Mouse (Mus musculus) ovary, postnatal 10 days (tissue): ENCODE measurements around the gene Tspan10.
A peak's percentile ranks its signal among the peaks of the same experiment; 100 is the strongest.
"Not testable (repeated sequence)": the region's sequence is repeated elsewhere in the genome, so short reads cannot be mapped to it uniquely, and the experiment has no call there.

Source experiments
- DNase-seq: peaks from one replicate; pipeline ENCODE4 v3.0.0; 2022; ENCODE audit warnings: low spot score

Gene Tspan10

DNA sequence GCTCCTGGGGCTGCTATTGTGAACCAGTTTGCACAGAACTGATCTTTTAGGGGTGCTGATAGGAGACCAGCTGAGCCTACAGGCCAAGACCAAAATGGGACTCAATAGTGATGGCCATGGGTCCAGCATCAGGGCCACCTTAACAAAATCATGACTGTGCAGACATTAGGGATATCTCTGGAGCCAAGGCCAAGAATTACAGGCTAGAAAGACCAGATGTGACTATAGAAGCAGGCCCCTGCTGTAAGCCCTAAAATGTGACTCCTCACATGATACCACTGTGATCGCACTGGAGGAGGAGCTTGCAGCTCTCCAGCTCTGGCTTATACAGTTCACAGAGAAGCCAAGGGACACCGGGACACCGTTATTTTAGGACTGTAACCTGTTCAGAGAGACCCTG lies at the start of gene Tspan10:
Tspan10 (plus strand) TSS at position 301 of the 400 bp plus-strand sequence.
- no peak for DNase-seq

DNA sequence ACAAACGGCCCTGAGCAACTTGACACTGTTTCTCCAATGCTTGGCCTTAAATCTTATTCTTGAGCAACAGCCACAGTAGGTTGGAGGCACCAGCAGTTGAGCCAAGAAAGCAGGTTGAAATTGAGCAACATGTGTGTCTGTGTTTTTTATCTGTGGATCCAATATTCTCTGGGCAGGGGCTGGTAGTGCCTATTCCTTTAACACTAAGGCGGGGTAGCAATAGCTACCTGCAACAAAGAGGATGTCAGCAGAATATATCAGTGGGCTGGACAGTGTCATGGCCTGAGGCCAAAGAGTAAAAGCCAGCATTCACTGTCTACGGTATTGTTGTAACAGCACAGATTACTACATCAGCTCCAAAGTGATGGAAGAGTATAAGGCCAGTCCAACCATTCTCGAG lies 46.8 kb upstream of the Tspan10 start:
- DNase-seq = no peak

DNA sequence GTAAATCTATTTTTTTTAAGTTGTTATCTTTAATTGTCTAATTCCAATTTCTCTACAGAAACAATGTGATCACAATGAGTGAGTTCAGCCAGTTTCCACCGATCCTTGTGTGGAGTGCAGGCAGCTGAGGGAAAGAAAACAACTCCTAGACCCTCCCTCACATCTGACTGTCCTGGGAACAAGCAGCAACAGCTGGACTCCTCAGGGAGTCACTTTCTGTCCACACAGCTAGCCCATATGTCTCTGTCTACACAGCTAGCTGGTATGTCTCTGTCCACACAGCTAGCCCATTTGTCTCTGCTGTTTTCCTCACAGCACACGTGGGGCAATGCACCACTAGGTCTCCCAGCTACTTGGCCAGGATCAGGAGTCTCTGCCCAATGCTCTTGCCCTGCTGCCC lies 44.8 kb upstream of the Tspan10 start:
- no peak for DNase-seq

DNA sequence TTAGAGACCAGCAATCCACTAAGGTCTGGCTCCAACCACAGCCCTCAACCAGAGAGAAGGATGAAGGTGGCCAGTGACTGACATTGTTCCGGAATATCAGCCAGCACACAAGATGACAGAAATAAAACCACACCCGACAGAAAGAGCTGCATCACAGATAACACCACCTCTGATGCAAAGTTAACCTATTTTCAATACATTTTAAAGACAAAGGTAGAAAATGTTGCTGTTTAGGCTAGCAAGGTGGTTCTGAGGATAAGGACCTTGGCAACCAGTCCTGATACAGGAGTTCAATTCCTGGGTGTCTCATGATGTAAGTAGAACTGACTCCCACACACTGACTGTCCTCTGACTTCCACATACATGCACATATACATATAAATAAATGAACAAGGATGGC lies 43.1 kb upstream of the Tspan10 start:
- DNase-seq = no peak

DNA sequence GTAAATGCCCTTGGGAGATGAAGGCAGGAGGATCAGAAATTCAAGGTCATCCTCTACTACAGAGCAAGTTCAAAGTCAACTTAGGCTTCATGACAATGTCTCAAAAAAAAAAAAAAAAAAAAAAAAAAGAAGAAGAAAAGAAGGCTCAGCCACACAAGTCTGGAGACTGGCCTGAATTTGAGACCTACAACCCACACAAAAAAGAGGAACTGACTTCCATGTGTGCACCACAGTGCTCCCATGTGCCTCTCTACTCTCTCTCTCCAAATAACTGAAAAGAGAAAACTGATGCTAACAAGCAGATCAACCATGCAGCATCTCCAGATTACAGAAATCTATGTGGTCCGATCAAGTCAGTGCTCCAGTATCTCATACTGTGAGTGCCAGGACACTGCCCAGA lies 37.6 kb upstream of the Tspan10 start:
- no peak for DNase-seq

DNA sequence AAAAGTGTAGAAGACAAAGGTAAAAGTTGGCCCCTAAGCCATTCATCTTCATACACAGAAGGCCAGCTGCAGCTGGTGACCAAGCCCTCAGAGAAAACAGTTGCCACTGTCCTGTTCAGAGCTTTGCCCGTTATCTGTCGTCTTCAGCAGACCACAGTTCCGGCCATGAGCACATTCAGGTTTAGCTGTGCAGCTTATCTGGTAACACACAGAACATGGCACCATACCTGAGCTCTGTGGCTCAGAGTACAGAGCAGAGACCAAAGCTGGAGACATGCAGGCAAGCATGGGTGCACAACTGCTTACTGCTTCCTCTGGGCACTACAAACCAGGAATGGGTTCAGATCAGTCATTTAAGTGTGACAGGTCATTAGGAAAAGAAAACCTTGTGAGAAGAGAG lies 36.6 kb upstream of the Tspan10 start:
- no peak for DNase-seq

DNA sequence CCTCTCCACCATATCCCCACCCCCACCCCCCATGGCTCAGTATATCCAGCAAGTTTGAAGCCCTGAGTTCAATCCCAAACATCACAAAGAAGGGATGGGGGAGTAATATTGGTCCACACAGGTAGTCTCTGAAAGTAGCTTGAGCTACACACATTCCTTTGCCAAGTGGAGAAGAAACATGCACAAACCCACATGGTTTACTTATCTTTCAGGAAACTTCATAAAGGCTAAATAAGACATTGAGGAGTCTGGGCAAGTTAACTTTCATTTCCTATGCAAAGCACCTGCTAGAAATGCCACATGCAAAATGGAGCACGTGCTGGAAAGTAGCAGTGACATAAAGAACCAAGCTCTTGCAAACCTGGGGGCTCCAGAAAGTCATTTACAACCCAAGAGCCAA lies 36.0 kb upstream of the Tspan10 start:
- no peak for DNase-seq

DNA sequence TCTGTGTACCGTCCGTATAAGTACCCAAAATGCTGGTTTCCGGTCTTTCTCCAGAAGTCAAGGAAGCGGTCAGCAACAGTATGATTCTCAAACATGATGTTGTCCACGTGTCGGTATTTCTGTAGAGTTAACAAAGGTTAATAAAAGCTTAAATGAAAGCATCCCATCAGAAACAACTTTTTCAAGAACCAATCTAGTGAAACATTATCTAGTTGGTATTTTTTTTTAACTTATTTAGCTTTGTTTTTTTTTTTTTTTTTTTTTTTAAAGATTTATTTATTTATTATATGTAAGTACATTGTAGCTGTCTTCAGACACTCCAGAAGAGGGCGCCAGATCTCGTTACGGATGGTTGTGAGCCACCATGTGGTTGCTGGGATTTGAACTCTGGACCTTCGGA lies 28.8 kb upstream of the Tspan10 start:
- DNase-seq = not testable (repeated sequence)

DNA sequence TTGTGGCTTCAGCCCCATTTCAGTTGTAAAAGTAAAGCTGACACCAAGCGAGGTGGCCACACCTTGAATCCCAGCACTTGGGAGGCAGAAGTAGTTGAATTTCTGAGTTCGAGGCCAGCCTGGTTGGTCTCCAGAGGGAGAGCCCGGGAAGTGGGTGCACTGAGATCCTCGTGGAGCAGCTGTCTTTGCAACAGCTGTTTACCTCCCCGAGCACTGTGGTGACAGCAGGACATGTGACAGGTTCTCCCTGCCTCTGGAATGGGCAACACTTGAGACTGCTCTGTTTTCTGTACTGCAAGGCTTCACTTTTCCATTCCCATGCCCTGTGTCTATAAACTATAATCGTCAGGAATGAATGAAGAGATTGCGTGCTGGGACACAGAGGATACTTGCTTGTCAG lies 24.6 kb upstream of the Tspan10 start:
- no peak for DNase-seq

DNA sequence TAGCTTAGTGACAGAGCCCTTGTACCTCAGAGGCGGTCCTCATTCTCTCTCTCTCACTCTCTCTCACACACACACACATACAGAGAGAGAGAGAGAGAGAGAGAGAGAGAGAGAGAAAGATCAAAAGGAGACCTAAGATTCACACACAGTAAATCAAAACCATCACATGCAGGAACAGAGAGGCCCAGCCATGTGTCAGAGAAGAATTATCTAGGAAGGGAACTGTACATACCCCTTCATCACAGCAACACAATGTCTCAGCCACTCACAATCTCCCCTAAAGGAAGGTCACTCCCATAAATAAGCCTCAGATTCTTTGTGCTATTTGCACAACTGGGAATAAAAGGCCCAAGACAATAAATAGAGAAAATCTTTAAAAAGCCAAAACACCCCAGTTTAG lies 23.9 kb upstream of the Tspan10 start:
- DNase-seq = no peak

DNA sequence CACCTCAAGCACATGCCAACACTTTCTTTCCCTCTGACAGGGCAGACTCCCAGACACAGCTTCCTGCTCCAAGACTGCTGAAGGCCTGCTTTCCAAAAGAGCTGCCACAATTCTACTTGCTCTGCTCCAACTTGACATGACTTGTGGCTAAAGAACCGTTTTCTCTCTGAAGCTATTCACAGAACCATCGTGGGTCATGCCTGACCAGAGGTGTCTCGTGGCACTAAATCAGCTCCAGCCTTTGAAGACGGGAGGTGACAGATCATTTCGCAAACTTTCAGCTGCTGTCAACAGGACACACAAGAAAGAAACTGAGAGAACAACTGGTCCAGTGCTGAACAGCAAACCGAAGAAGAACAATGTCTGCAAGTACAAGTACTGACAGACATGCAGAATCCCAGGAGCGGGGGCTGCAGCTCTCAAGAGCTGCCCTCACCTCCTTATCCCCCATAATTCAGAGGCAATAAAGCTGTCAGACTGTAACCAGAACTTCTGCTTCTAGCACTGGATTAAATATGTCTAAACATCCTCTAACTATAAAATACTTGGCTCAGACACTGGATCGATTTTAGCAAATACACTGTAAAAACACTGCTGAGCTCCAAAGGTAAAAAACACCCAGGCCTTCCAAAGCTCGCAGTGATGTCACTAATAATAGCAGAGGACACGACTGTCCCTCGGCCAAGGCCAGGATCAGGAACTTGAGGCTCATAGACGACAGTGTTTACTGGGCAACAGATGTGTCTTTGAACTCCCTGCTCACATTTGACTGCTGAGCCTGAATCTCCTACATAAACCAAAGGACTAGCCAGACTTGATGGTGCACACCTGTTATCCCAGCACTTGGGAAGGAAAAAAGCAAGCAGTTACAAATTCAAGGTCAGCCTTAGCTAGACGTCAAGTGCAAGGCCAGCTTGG lies 19.5 kb upstream of the Tspan10 start:
- DNase-seq = no peak

DNA sequence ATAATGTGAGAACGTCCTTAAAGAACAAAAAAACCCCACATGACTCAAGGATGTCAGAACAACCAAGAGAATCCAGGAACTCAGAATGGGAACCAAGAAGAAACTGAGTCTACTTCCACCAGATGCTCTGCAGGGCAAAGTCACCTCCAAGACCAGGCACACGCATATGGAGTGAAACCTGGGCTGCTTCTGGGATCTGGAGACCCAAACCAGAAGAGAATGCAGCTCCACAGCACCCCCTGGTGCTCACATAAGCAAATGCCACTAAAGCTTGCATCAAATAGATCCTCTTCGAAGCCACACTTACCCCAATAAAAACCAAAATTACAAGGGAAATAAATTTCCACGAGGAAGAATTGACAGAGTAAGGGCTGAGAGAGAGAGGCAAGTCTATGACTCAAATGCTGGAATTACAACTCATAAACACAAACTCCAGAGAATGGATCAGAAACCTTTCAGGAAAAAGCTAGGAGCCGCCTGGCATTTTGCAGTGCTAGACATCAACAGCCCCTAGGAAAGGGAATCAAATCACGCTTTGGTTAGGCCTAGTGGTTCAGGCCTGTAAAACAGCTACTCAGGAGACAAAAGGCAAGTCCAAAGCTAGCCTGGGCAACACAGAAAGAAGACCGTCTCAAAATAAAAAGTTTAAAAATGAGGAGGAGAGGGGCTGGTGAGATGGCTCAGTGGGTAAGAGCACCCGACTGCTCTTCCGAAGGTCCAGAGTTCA lies 18.7 kb upstream of the Tspan10 start:
- peak; percentile 27 for DNase-seq

DNA sequence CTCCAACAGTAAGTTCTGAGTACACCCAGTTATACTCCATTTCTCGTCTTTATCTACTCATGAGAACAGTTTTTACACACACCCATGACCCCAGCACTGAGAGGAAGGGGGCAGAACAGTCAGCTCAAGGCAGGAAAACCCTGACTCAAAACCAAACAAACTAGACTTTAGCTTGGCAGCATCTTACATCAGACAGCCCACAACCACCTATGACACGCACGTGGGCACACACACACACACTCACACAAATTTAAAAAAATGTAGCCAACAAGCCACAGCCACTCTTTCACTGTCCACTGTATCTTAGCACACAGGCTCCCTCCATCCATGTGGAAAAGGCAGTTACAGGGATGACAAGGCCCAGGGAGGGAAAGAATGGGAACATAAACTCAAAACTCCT lies 15.7 kb upstream of the Tspan10 start:
- no peak for DNase-seq

DNA sequence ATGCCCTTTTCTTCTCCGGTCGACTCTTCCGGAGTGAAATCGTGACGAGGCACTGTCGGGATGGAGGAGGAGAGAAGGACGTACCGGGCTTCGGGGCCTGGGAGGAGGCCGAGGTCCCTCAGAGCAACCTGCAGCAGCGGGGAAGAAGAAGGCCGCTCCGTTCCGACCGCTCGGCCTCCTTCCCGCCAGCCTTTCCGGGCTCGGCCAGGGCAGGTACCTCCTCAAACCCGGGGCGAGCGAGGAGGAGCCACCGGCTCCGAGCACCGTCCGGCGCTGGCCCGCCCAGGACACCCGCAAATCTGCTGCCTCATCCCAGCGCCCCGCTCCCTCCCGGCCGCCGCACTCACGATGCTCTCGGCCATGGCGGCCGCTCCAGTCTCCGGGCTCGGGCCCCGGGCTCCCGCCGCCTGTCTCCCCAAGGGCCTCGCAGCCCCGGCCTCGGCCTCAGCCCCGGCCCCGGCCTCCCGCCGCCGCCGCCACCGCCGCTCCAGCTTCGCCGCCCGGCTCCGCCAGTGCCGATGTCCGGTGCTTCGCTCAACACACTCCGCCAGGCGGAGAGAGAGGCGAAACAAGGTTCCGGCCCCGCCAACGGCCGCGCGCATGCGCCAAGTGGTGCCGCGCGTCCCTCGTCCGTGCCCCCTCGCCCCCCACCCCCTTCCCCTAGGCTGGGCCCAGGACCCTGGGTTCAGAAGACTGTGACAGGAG lies 5.1 kb upstream of the Tspan10 start, which contains the start of gene Nploc4:
Nploc4 (minus strand) TSS at position 557 of the 705 bp plus-strand sequence.
- DNase-seq = peak; percentile 91

DNA sequence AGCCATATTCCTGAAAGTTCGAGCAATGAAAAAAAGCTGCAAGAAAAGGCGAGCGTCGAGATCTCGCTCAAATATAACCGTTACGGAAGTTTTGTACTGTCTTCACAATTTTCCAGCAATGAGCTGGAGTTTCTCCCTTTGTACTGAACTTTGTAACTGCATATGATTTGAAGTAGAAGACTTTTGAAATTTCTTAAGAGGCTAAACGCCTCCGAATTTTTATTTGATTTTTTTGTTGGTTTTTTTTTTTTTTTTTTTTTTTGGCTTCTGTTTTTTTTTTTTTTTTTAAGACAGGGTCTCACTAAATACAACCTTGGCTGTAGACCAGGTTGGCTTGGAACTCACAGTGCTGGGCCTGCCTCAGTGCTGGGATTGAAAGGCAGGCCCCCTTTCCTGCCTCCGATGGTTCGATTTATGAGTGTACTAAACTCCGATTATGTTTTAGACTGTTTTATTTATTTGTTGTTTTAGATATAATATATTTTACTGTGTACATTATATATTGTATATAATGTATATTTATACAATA lies 4.5 kb upstream of the Tspan10 start:
- no peak for DNase-seq

DNA sequence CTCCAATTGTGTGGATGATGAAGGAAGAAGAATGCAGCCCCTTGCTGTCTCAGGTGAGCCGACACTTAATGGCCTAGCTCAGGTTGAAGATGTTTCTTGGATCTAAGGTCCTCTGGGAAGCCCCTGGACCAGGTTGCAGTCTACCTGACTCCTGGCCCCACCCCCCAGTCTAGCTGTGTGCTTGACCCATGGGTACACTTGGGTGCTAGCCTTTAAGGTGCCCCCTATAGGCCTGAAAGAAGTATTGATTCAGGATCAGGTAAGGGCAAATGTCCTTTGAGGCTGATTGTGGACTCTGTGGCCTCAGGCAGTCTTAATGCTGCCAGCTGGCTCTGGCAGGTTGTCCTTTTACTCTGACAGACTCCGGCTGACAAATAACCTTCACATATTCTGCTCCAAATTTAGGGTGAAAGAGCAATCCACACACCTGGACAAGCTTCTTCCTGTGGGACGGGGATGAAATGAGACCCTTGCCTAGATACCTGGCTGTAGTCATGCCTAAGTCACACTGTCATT lies 379 bp downstream of the Tspan10 start:
- DNase-seq = no peak

DNA sequence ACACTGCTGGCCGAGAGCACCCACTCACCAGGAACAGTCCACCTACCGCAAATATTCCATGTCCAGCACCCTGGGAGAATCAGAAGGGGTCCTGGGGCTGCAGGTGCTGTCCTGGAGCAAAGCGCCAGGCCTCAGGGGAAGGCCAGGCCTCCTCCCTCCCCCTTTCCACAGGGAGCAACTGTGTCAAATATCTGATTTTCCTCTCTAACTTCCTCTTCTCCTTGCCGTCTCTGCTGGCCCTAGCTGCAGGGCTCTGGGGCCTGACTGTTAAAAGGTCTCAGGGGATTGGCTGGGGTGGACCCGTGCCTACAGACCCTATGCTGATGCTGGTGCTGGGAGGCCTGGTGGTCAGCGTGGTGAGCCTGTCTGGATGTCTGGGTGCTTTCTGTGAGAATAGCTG lies 1.7 kb downstream of the Tspan10 start:
- no peak for DNase-seq

DNA sequence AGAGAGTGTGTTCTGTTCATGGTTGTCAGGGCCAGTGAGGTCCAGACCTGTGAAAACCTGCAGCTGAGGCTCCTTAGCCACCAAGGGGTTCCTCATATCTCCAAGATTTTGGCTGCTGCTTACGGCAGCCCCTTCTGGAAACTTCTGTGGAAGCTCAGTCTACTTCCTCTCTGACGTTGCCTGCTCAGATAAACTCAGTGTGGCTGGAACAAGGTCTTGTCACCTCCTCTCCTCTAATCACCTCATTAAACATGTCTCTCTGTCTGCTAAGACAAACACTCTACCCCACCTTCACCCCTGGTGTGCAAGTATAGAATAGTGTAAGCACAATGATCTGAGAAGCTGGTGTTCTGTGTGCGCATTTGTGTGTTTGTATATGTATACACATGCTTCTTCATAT lies 3.0 kb downstream of the Tspan10 start:
- DNase-seq = no peak

DNA sequence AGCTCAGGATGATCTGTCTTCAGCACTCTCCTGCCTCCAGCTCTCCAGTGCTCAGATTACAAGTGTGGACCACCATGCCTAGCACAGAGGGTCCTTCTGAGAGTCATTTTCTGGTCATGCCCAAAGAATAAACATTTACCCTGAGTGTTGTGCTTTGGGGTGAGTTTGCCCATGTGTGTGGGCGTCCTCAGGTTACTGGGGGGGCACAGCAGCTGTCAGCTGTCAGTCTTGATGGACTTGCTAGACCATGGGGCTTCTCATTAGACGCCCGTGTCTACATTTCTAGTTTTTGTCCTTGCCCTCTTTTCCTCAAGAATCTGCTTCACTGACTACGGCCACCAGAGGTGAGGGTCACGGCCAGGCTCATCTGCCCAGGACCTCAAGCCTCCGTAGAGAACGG lies 4.7 kb downstream of the Tspan10 start:
- DNase-seq = no peak

DNA sequence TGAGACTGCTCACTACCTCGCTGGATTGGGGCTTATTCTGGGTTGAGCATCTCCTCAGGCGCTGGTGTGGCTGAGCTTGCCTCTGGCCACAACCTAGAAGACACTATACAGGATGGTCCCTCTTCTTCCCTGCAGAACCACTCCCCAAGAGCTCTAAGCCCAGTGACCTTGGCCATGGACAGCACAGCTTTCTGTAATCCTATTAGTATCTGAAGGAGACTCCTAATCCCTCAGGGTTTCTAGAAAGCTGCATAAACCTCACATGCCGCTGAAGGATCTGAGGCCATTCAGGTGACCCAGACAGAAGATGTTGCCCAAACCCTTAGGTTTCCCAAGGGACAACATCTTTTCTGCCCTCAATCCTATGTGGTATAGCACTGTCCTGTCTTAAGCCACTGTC lies 9.8 kb downstream of the Tspan10 start:
- DNase-seq = no peak

DNA sequence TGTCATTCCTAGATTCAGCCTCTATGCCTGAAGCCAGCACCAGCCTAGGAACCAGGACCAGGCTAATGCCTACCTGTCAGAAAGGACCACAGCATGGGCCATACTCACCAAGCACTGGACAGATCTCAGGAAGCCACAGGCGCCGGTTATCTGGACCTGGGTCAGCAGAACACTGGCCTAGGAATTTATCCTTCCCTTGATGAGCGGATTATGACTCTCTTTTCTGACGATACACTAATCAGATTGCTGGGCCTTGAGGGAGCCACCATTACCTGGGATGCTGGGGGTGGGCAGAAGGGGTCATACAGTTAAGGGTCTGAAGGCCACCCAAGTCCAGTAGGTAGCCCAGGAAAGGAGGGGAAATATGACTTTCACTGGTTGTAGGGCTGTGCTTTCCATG lies 10.9 kb downstream of the Tspan10 start, which contains the start of gene Pde6g:
Pde6g (minus strand) TSS at position 195 of the 400 bp plus-strand sequence.
- DNase-seq = no peak

DNA sequence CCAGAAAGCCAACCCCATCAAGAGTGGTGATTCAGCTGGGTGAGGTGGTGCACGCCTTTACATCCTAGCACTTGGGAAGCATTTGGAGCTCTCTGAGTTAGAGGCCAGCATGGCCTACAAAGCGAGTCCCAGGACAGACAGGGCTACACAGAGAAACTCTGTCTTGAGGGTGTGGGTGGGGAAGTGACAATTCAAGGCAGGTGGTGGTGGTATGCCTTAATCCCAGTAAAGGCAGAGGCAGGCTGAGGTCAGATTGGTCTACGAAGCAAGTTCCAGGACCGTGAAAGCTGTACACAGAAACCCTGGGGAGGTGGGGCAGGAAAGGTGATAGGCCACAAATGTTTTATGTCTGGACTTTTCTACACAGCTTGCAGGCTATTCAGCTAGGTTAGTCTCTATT lies 12.5 kb downstream of the Tspan10 start:
- no peak for DNase-seq
